Mouse (Mus musculus) cerebellum, adult 2 months (tissue): Measurements from ENCODE around the gene Slc33a1.

ENCODE experiments used
- CTCF ChIP-seq: fragments of 200-500 bp; IDR thresholded peaks from 2 replicates; pipeline ENCODE4 v1.5.1; 2011; ENCODE audit warnings: low read depth, mild to moderate bottlenecking, control low read depth, low read length, moderate library complexity, borderline replicate concordance; ENCODE audit not compliant: insufficient read depth
- POLR2A ChIP-seq: fragments of 200-500 bp; IDR thresholded peaks from 2 replicates; pipeline ENCODE4 v1.6.1; 2011; ENCODE audit warnings: low read length, control low read depth, borderline replicate concordance; ENCODE audit not compliant: insufficient read depth

DNA sequence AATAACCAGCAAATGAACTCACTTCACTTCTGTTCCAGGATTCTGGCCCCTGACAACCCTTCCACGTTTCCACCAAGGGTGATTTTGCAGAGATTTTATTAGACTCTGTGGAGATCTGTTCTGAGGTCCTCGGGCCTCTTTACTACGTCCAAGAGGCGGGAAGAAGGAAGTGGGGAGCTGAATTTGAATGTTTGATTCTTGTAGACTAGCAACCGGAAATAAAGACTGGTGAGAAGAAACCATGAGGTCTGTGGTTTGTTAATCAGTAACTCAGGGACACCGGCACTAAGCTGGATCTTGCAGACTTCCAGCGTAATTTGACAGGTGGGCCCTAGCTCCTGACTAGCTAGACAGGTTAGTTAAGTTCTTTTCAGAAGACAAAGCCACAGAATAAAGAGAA is 70.9 kb downstream of the Slc33a1 start:
- TF ChIP-seq CTCF (no peak), POLR2A (no peak)
